Mouse (Mus musculus): ENCODE data around the gene Gjc3. TPM values are rescaled to one million over a fixed set of nuclear protein-coding genes. Genes with fewer than 3 reads are reported as not detected.
"Not testable (repeated sequence)": the region's sequence is repeated elsewhere in the genome, so short reads cannot be mapped to it uniquely, and the experiment has no call there.

The Gjc3 gene
- total and polyA plus RNA-seq, 2 experiments from 2014 or later: 1.5 to 3.8 TPM

- no peaks in the 10 kb centered on the region for H3K27me3 ChIP-seq (ENCODE audit: insufficient read depth, low read length)
- H3K9ac ChIP-seq (replicated peaks; ENCODE audit: low read length, poor library complexity, severe bottlenecking): no peak overlapping the region
- no peaks in the 10 kb centered on the region for H3K4me1 ChIP-seq (ENCODE audit: insufficient read depth, low read length)
- ATAC-seq (ENCODE audit: low FRiP score): no peak
- no peak overlapping the region for H3K27ac ChIP-seq (ENCODE audit: low read depth, low read length)
- no peak overlapping the region for H3K4me2 ChIP-seq (ENCODE audit: low read depth, low read length, poor library complexity, severe bottlenecking)
- H3K4me3 ChIP-seq (ENCODE audit: low read depth, low read length): no peak overlapping the region
- H3K9me3 ChIP-seq (ENCODE audit: low read length): no peaks in the 10 kb centered on the region
- H3K36me3 ChIP-seq (ENCODE audit: insufficient read depth, low read length): no peaks in the 10 kb centered on the region
- TF ChIP-seq CTCF (IDR thresholded peaks at IDR 0.05): no peak
- no peak for DNase-seq (ENCODE audit: low spot score)
- WGBS: 92% methylated on average over 2 of the region's 2 CpGs
Observed at GRCm38 (mm10) chr5:137936486-137936885, 26.4 kb downstream of the Gjc3 start.

GRCm38 (mm10) chr5:137933934-137934333 lies 29.0 kb downstream of the Gjc3 start:
- DNase-seq (ENCODE audit: low spot score); ATAC-seq (ENCODE audit: low FRiP score); H3K27ac ChIP-seq (ENCODE audit: low read depth, low read length); H3K9ac ChIP-seq (replicated peaks; ENCODE audit: low read length, poor library complexity, severe bottlenecking); H3K27me3 ChIP-seq (ENCODE audit: insufficient read depth, low read length); H3K4me1 ChIP-seq (ENCODE audit: insufficient read depth, low read length); H3K36me3 ChIP-seq (ENCODE audit: insufficient read depth, low read length); H3K4me3 ChIP-seq (ENCODE audit: low read depth, low read length); H3K4me2 ChIP-seq (ENCODE audit: low read depth, low read length, poor library complexity, severe bottlenecking); H3K9me3 ChIP-seq (ENCODE audit: low read length): not testable (repeated sequence)
- WGBS: 72% methylated on average over 2 of the region's 2 CpGs

DNA sequence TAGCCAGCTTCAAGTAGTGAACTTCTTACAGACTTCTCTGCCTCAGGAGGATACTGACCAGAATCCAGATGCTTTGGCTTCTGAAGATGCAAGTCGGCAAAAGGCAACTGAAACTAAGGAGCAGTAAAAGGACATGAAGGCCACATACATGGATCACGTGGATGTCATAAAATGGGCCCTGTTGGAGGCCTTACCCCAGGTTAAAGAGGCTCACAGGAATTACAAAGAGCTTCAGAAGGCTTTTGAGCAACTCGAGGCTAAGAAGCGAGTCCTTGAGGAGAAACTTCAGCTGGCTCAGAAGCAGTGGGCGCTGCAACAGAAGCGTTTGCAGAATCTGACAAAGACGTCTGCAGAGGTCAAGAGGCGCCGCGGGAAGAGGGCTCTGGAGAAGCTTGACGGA lies 34.5 kb downstream of the Gjc3 start:
- Histone ChIP-seq H3K9ac (replicated peaks; ENCODE audit: low read length, poor library complexity, severe bottlenecking) (no peak overlapping the region), H3K9me3 (ENCODE audit: low read length) (no peaks in the 10 kb centered on the region), H3K36me3 (ENCODE audit: insufficient read depth, low read length) (no peaks in the 10 kb centered on the region), H3K27me3 (ENCODE audit: insufficient read depth, low read length) (no peaks in the 10 kb centered on the region), H3K27ac (ENCODE audit: low read depth, low read length) (no peak overlapping the region), H3K4me1 (ENCODE audit: insufficient read depth, low read length) (no peaks in the 10 kb centered on the region), H3K4me3 (ENCODE audit: low read depth, low read length) (no peak overlapping the region), H3K4me2 (ENCODE audit: low read depth, low read length, poor library complexity, severe bottlenecking) (no peak overlapping the region)
- no peak for TF ChIP-seq CTCF (IDR thresholded peaks at IDR 0.05)
- ATAC-seq (ENCODE audit: low FRiP score) (no peak), DNase-seq (ENCODE audit: low spot score) (no peak)
- WGBS: 81% methylated on average over 11 of the region's 11 CpGs

DNA sequence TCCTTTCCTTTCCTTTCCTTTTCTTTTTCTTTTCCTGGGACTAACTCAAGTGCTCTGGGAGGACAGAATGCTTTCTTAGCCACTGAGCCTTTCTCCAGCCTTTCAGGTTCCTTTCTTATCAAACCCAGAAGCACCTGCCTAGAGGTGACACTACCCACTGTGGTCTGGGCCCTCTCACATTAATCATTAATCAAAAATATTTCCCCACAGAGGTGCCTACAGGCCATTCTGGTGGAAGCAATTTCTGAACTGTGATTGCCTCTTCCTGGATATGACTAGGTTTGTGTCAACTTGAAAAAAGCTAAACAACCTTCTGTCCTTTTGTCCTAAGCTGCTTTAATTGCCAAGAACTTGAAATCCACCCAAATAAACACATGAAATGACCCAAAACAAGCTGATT lies 40.7 kb downstream of the Gjc3 start:
- H3K27me3 ChIP-seq (ENCODE audit: insufficient read depth, low read length): no peaks in the 10 kb centered on the region
- ATAC-seq (ENCODE audit: low FRiP score) (no peak), DNase-seq (ENCODE audit: low spot score) (no peak)
- no peak for TF ChIP-seq CTCF (IDR thresholded peaks at IDR 0.05)
- H3K9me3 ChIP-seq (ENCODE audit: low read length): no peaks in the 10 kb centered on the region
- H3K36me3 ChIP-seq (ENCODE audit: insufficient read depth, low read length): no peaks in the 10 kb centered on the region
- no peak overlapping the region for H3K9ac ChIP-seq (replicated peaks; ENCODE audit: low read length, poor library complexity, severe bottlenecking)
- H3K27ac ChIP-seq (ENCODE audit: low read depth, low read length): no peak overlapping the region
- no peak overlapping the region for H3K4me3 ChIP-seq (ENCODE audit: low read depth, low read length)
- no peak overlapping the region for H3K4me2 ChIP-seq (ENCODE audit: low read depth, low read length, poor library complexity, severe bottlenecking)
- no peaks in the 10 kb centered on the region for H3K4me1 ChIP-seq (ENCODE audit: insufficient read depth, low read length)

DNA sequence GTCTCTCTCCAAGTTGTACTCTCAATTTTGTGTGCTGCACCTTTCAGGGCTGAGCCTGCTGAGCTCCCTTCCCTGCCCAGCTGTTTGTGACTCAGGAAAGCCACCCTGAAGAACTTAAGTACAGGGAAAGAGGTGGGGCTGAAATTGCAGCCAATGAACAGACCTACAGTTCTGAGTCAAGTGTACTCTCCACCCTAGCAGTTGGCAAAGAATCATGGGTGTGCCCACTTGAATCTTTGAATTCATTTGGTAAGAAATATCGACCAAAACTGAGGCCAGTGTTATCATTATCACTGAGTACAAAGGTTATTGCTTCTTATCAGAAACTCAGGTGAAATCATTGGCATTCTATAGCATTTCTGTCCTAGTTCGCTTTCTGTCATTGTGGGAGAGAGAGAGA lies 41.4 kb downstream of the Gjc3 start, which contains the start of gene Cyp3a13:
Cyp3a13 (minus strand) TSS at position 88 of the 400 bp plus-strand sequence.
- WGBS: 55% methylated on average over 2 of the region's 2 CpGs
- no peak within 1 kb of the TSS for H3K4me3 ChIP-seq (ENCODE audit: low read depth, low read length)
- H3K9ac ChIP-seq (replicated peaks; ENCODE audit: low read length, poor library complexity, severe bottlenecking): no peak within 1 kb of the TSS
- no peaks in the 10 kb centered on the region for H3K36me3 ChIP-seq (ENCODE audit: insufficient read depth, low read length)
- DNase-seq (ENCODE audit: low spot score): no peak
- no peak within 1 kb of the TSS for H3K27ac ChIP-seq (ENCODE audit: low read depth, low read length)
- no peaks in the 10 kb centered on the region for H3K4me1 ChIP-seq (ENCODE audit: insufficient read depth, low read length)
- no peaks in the 10 kb centered on the region for H3K27me3 ChIP-seq (ENCODE audit: insufficient read depth, low read length)
- H3K4me2 ChIP-seq (ENCODE audit: low read depth, low read length, poor library complexity, severe bottlenecking): no peak within 1 kb of the TSS
- no peaks in the 10 kb centered on the region for H3K9me3 ChIP-seq (ENCODE audit: low read length)
- no peak for ATAC-seq (ENCODE audit: low FRiP score)
- no peak for TF ChIP-seq CTCF (IDR thresholded peaks at IDR 0.05)

- Histone ChIP-seq H3K4me3 (ENCODE audit: low read depth, low read length) (no peak overlapping the region), H3K36me3 (ENCODE audit: insufficient read depth, low read length) (no peaks in the 10 kb centered on the region), H3K9ac (replicated peaks; ENCODE audit: low read length, poor library complexity, severe bottlenecking) (no peak overlapping the region), H3K4me1 (ENCODE audit: insufficient read depth, low read length) (no peaks in the 10 kb centered on the region), H3K27ac (ENCODE audit: low read depth, low read length) (no peak overlapping the region), H3K27me3 (ENCODE audit: insufficient read depth, low read length) (no peaks in the 10 kb centered on the region), H3K9me3 (ENCODE audit: low read length) (no peaks in the 10 kb centered on the region), H3K4me2 (ENCODE audit: low read depth, low read length, poor library complexity, severe bottlenecking) (no peak overlapping the region)
- ATAC-seq (ENCODE audit: low FRiP score): no peak
- no peak for TF ChIP-seq CTCF (IDR thresholded peaks at IDR 0.05)
- no peak for DNase-seq (ENCODE audit: low spot score)
- WGBS: 76% methylated on average over 6 of the region's 6 CpGs
Observed at GRCm38 (mm10) chr5:137915550-137915949, 47.3 kb downstream of the Gjc3 start.
